Mouse (Mus musculus) cerebellum, adult 11 months (tissue): ENCODE data around the gene Wdr49.
"Not testable (repeated sequence)": the region's sequence is repeated elsewhere in the genome, so short reads cannot be mapped to it uniquely, and the experiment has no call there.

Experiments
- DNase-seq: peaks from one replicate; pipeline ENCODE4 v3.0.0; 2022

Wdr49 gene

DNA sequence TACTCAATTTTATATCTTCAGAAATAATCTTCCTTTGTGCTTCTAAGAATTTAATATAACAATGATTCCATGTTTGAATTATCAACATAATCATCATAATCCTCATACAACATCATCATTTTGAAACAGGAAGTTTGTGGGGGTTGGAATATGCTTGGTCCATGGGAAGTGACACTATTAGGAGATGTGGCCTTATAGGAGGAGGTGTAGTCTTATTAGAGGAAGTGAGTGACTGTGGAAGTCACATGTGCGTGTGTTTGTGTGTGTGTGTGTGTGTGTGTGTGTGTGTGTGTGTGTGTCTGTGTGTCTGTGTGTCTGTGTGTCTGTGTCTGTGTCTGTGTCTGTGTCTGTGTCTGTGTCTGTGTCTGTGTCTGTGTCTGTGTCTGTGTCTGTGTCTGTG lies 182.5 kb downstream of the Wdr49 start:
- not testable (repeated sequence) for DNase-seq

- DNase-seq, result no peak
Observed at GRCm38 (mm10) chr3:75297758-75298111, 184.2 kb downstream of the Wdr49 start.

DNA sequence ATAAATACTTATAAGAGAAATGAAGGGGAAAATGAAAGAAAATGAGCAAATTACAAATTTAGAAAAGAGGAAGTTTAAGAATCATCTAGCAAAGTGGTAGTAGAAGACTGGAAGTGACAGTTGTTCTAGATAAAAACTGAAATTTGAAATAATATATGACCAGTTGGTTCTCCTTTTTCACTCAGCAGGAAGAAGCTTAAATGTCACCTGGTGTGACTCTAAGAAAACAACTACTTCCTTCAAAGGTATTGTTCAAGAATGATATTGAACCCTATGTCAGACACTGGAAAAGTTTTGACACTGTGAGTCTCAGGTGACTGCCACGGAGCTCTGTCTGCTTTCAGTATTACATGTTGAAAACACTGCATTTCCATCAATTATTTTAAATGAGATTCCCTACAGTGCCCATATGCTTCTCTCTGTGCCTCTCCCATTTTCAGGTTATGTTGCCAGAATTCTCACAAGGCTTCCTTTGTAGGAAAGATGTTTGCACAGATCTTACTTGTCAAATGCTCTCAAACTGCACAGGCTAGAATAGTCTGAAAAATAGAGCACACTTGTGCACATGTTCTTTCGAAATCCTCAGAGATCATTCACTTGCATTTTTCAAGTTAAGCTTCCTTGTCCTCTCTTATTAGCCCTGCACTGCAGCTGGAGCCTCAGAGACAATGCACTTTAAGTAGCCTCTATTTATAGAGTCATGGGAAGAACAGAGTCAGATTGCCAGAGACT lies 184.8 kb downstream of the Wdr49 start:
- DNase-seq, result no peak

- DNase-seq, result no peak
Observed at GRCm38 (mm10) chr3:75293243-75293642, 188.7 kb downstream of the Wdr49 start.

GRCm38 (mm10) chr3:75277455-75277854 lies 204.5 kb downstream of the Wdr49 start:
- DNase-seq, result no peak

- no peak for DNase-seq
Observed at GRCm38 (mm10) chr3:75276522-75276921, 205.4 kb downstream of the Wdr49 start.

DNA sequence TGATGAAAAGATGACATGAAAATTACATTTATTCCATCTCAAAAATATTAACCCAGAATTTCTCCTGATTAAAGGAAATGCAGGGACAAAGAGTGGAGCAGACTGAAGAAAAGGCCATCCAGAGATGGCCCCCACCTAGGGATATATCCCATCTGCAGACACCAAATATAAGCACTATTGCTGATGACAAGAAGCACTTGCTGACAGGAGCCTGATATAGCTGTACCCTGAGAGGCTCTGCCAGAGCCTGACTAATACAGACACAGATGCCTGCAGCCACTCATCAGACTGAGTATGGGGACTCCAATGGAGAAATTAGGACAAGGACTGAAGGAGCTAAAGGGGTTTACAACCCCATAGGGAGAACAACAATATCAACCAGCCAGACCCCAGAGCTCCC lies 206.8 kb downstream of the Wdr49 start:
- no peak for DNase-seq

DNA sequence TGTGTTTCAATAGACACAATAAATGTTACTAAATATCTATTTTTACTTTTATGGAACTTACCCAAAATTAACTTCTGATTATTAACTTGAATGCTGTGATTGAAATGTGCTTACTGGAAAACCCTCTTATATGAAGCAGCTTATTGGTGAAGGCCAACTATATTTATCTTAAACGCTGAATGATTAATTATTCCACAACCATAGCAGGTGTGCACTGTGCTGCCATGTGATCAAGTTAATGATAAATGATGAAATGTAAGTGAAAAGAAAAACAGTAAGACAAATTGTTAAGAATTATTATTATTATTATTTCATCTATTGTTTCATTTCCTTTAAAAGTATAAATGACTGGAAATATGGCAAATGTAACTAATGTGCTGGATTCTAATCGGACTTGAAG lies 212.0 kb downstream of the Wdr49 start, which contains the start of gene Serpini2:
TSS of gene Serpini2 (minus strand) at position 101 of the 400 bp plus-strand sequence.
- no peak for DNase-seq

- DNase-seq, result no peak
Observed at GRCm38 (mm10) chr3:75259356-75259755, 222.6 kb downstream of the Wdr49 start.
